Mouse (Mus musculus): ENCODE results near the gene Smad9. TPM values are rescaled to one million over a fixed set of nuclear protein-coding genes. Genes with fewer than 3 reads are reported as not detected.

Gene Smad9
- polyA plus RNA-seq, 1 experiment from 2014 or later: 2.1 TPM

DNA sequence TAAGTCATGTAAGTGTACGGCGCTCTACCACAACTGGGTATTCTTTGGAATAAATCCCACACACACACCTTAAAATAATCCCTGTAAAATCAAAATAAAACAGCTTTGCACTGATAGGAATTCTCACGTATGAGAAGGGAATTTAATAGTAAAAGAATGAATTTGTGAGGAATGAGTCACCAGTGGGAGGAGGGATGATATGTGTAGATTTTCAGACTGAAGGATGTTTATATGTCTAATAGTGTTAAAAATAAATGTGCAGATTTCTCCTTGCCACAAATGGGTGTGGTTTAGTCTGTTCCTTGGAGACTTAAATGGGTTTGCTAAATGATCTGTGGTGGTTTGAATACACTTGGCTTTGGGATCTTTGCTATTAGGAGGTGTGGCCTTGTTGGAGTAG, 77.1 kb downstream of the Smad9 start:
- H3K9me3 ChIP-seq (replicated peaks; ENCODE audit: control insufficient read depth, low read length): no peaks in the 10 kb centered on the region
- WGBS (ENCODE audit: insufficient replicate concordance): 88% methylated on average over 3 of the region's 3 CpGs
- H3K27me3 ChIP-seq (ENCODE audit: control insufficient read depth, insufficient read depth, low read length): no peaks in the 10 kb centered on the region
- H3K36me3 ChIP-seq (ENCODE audit: control insufficient read depth, insufficient read depth, low read length): no peaks in the 10 kb centered on the region
- no peak overlapping the region for H3K9ac ChIP-seq (ENCODE audit: low read depth, low read length)
- H3K4me2 ChIP-seq: no peak overlapping the region
- no peak overlapping the region for H3K4me3 ChIP-seq (ENCODE audit: low read depth, low read length)
- no peak for ATAC-seq (replicated peaks; ENCODE audit: insufficient number of reproducible peaks, low FRiP score, low TSS enrichment)
- H3K4me1 ChIP-seq (ENCODE audit: control insufficient read depth, insufficient read depth, low read length): no peaks in the 10 kb centered on the region
- H3K27ac ChIP-seq (ENCODE audit: low read depth, low read length): no peak overlapping the region

DNA sequence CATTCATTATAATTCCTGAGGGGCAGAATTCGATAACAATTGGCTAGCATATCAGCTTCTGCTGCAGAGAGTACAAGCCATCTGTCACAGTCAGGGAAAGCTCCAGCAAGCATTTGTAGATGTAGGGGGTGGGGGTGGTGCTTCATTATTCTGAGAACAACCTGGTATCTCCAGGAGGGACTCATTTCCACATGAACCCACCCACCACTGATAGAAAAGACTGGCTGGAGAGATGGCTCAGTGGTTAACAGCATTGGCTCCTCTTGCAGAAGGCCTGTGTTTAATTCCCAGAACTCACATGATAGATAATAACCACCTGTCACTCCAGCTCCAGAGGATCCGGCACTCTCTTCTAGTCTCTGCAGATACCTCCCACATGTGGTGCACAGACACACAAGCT, 80.0 kb downstream of the Smad9 start:
- Histone ChIP-seq H3K27me3 (ENCODE audit: control insufficient read depth, insufficient read depth, low read length) (no peaks in the 10 kb centered on the region), H3K9me3 (replicated peaks; ENCODE audit: control insufficient read depth, low read length) (no peaks in the 10 kb centered on the region), H3K4me1 (ENCODE audit: control insufficient read depth, insufficient read depth, low read length) (no peaks in the 10 kb centered on the region), H3K4me3 (ENCODE audit: low read depth, low read length) (no peak overlapping the region), H3K27ac (ENCODE audit: low read depth, low read length) (no peak overlapping the region), H3K4me2 (no peak overlapping the region), H3K36me3 (ENCODE audit: control insufficient read depth, insufficient read depth, low read length) (no peaks in the 10 kb centered on the region), H3K9ac (ENCODE audit: low read depth, low read length) (no peak overlapping the region)
- no peak for ATAC-seq (replicated peaks; ENCODE audit: insufficient number of reproducible peaks, low FRiP score, low TSS enrichment)
- 66% methylated on average over 2 of the region's 2 CpGs for WGBS (ENCODE audit: insufficient replicate concordance)

Other genes with a start within 250 kb of the Smad9 start
- 77.6 and 89.5 TPM in 2 replicates for gene Supt20, start 62.8 kb upstream of the Smad9 start, polyA plus RNA-seq (2014; fragmentation: Nextera tagmentation; extraction: Ambion mirVana)
- 0.34 TPM in 1 of 2 replicates, not detected in the other for gene Gm21958, start 41.2 kb upstream of the Smad9 start, polyA plus RNA-seq (2014; fragmentation: Nextera tagmentation; extraction: Ambion mirVana)
- gene Exosc8, start 20.2 kb upstream of the Smad9 start, polyA plus RNA-seq (2014; fragmentation: Nextera tagmentation; extraction: Ambion mirVana): 103 and 110 TPM in 2 replicates
- 38.7 and 39.5 TPM in 2 replicates for gene Alg5, start 20.0 kb upstream of the Smad9 start, polyA plus RNA-seq (2014; fragmentation: Nextera tagmentation; extraction: Ambion mirVana)
- 30.7 and 34.3 TPM in 2 replicates for gene Rfxap, start 52.2 kb downstream of the Smad9 start, polyA plus RNA-seq (2014; fragmentation: Nextera tagmentation; extraction: Ambion mirVana)
- gene Sertm1, start 160.3 kb downstream of the Smad9 start, polyA plus RNA-seq (2014; fragmentation: Nextera tagmentation; extraction: Ambion mirVana): 0.18 and 0.37 TPM in 2 replicates

All from heart, embryonic 11.5 days (tissue).